Mouse (Mus musculus): Measurements from ENCODE around the gene Ppp1r14b.

- TF ChIP-seq CTCF (IDR thresholded peaks at IDR 0.05; ENCODE audit: extremely low read depth, insufficient read depth, low read length) (no peak), POLR2A (IDR thresholded peaks at IDR 0.05; ENCODE audit: extremely low read depth, insufficient read depth, low read length) (no peak)
Measured at GRCm38 (mm10) chr19:6947742-6948141, 27.0 kb upstream of the Ppp1r14b start.
